Mouse (Mus musculus): ENCODE results near the gene Entpd6.

Entpd6 gene

GRCm38 (mm10) chr2:150748854-150749253 is at the start of gene Entpd6:
Gene Entpd6, plus strand, starts transcription at chr2:150749042.
- in situ Hi-C loops (cut with MboI; ENCODE audit: low sequenced_read_pairs), result loop anchor here (5.0 kb wide), 1 partner anchor 77 kb away; no protein-coding TSS in a partner anchor

- in situ Hi-C loops (cut with MboI; ENCODE audit: low sequenced_read_pairs), result no loop called here
Measured at GRCm38 (mm10) chr2:150712167-150712674, 36.6 kb upstream of the Entpd6 start.

DNA sequence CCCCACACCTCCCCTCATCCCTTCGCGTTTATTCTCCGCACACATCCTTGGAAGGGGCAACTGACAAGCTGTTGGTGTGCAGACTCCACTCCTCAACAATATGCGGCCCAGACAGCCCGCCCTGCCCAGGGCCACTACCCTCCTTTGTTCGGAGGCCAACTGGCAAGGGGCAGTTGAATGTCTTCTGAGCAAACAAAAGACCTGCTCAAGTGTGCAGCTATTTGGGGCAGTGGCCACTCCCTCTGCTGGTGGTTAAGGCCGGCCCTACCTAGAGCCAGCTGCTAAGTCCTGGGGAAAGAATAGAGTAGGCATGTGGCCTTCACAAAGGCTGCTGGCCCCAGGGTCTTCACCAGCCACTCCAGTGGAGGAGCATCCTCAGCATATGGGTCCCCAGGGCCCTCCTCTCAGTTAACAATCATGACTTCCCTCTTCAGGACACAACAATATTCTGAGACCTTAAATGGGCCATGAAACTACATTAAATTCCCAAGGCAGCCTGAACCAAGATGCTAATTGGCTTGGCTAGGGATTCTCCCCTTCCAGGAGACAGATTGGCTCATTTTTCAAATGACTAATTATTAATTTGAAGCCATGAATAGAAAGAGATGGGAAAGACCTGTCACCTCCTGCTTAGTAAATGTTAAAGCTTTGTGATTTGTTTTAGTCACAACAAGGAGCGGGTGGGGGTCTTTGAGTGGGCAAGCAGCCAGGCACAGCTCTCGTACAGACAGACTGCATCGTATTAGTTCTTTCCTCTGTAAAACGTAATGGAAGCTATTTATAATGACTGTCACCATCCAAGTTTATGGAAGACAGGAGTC is 12.9 kb upstream of the Entpd6 start:
- in situ Hi-C loops (cut with MboI; ENCODE audit: low sequenced_read_pairs), result no loop called here

GRCm38 (mm10) chr2:150737881-150738280 is 11.0 kb upstream of the Entpd6 start:
- in situ Hi-C loops (cut with MboI; ENCODE audit: low sequenced_read_pairs), result no loop called here

GRCm38 (mm10) chr2:150740145-150740841 is 8.5 kb upstream of the Entpd6 start:
- in situ Hi-C loops (cut with MboI; ENCODE audit: low sequenced_read_pairs), result no loop called here

DNA sequence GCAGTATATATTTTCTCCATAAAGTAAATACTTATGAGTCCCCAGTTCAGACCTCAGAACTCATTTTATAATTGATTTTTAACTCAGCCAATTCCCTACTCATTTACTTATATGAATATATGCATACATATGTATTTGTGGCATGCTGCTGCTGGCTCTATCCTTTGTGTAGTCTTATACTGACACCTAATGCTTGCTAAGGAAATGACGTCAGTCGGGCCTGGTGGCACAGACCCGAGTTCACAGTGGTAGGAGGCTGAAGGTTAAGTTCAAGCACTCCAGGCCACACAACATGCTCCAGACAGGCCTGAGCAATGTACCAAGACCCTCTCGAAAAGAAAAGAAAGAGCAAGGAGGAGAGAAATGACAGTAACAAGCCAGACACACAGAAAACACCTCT is 7.4 kb upstream of the Entpd6 start:
- in situ Hi-C loops (cut with MboI; ENCODE audit: low sequenced_read_pairs), result no loop called here

- in situ Hi-C loops (cut with MboI; ENCODE audit: low sequenced_read_pairs), result loop anchor here (5.0 kb wide), 1 partner anchor 73 kb away; no protein-coding TSS in a partner anchor
Measured at GRCm38 (mm10) chr2:150745016-150745415, 3.8 kb upstream of the Entpd6 start.

GRCm38 (mm10) chr2:150749283-150749682 is 441 bp downstream of the Entpd6 start:
- in situ Hi-C loops (cut with MboI; ENCODE audit: low sequenced_read_pairs), result loop anchor here (5.0 kb wide), 1 partner anchor 77 kb away; no protein-coding TSS in a partner anchor

- in situ Hi-C loops (cut with MboI; ENCODE audit: low sequenced_read_pairs), result no loop called here
Measured at GRCm38 (mm10) chr2:150750129-150750979, 1.5 kb downstream of the Entpd6 start.

DNA sequence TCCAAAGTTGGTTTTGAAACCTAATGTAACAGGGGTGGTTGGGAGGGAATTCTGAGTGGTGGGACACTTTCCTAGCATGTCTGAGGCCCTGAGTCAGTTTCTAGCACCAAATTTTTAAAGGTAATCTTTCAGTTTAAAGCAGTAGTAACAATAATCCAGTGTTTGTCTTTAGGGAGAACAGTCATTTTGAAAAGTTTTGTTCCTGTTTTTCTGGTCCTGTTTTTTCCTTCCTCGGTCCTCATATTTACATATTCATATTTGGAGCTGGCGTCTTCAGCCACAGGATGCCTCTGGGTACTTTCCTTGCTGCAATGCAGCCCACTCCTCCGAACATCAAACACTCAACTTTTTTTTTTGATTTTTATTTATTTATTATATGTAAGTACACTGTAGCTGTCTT is 6.2 kb downstream of the Entpd6 start:
- in situ Hi-C loops (cut with MboI; ENCODE audit: low sequenced_read_pairs), result no loop called here

- in situ Hi-C loops (cut with MboI; ENCODE audit: low sequenced_read_pairs), result no loop called here
Measured at GRCm38 (mm10) chr2:150761476-150761875, 12.6 kb downstream of the Entpd6 start.

- in situ Hi-C loops (cut with MboI; ENCODE audit: low sequenced_read_pairs), result no loop called here
Measured at GRCm38 (mm10) chr2:150765619-150766018, 16.8 kb downstream of the Entpd6 start.

DNA sequence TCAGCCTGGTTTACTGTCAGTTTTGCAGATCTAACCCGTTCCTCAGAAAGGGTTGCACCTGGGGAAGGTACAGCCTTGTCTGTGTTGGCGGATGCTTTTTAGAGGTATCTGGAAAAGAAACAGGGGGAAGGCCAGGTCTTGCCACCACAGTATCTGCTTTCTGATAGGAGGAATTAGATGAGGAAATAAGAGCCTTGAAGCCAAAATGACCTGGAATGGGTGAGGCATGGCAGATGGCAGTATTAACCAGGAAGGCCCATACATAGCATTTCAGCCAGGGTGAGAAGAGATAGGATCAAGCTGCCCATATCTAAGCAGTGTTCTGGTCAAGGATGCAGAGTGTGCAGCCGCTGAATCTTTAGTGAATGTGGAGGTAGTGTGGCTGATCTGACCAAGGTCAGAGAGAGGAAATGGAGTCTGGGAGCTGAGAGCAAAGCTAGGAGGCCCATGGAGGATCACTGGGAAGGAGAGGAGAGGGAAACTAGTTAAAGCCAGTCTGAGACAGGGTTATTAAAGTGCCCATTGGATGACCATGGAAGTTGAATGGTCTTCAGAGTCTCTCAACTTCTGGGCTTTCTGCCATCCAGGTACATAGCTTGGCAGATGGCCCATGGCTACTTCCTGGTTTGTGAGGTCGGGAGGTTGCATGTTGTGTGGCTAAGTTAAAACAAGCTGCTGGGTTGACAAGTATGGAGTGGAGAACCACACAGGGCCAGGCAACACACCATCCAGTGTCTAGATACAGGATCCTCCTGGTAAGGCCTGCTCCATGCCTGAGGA is 17.4 kb downstream of the Entpd6 start:
- in situ Hi-C loops (cut with MboI; ENCODE audit: low sequenced_read_pairs), result no loop called here

DNA sequence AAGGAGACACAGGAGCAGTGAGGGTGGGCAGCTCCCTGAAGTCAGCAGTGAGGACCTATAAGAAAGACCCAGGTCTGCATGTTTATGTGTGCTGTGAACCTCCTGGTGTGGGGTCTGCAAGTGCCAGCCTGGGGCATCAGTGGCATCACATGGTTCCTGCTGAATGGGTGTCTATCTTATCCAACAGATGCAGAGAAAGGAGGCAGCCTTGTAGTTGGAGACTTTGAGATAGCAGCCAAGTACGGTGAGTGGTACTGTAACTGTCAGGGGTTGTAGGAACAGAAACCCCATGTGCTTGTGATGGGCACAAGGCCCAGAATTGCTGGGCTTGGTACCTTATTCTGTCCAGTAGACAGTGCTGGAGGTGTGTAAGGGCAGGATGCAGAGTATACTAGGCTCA is 19.8 kb downstream of the Entpd6 start:
- in situ Hi-C loops (cut with MboI; ENCODE audit: low sequenced_read_pairs), result no loop called here

GRCm38 (mm10) chr2:150770747-150771146 is 21.9 kb downstream of the Entpd6 start:
- in situ Hi-C loops (cut with MboI; ENCODE audit: low sequenced_read_pairs), result no loop called here

GRCm38 (mm10) chr2:150771169-150771568 is 22.3 kb downstream of the Entpd6 start:
- in situ Hi-C loops (cut with MboI; ENCODE audit: low sequenced_read_pairs), result no loop called here

DNA sequence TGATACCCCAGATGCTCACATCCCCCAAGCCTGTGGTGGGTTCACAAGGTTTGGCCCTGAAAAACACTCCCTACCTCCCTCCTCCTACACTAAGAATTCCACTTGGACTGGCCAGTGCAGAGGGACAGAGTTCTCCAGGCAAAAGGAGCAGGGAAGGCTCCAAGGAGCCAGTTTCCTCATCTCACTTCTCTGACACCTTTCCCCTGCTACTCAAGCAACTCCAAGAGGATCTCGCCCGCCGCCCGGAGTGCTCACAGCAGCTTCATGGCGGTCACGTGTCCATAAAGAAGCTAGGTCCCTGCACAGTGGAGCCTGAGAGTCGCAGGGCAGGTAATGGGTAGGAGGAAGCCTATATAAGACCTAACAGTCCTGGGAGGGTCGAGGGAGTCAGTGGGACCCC is 23.2 kb downstream of the Entpd6 start:
- in situ Hi-C loops (cut with MboI; ENCODE audit: low sequenced_read_pairs), result no loop called here

GRCm38 (mm10) chr2:150772466-150773119 is 23.8 kb downstream of the Entpd6 start:
- in situ Hi-C loops (cut with MboI; ENCODE audit: low sequenced_read_pairs), result no loop called here

DNA sequence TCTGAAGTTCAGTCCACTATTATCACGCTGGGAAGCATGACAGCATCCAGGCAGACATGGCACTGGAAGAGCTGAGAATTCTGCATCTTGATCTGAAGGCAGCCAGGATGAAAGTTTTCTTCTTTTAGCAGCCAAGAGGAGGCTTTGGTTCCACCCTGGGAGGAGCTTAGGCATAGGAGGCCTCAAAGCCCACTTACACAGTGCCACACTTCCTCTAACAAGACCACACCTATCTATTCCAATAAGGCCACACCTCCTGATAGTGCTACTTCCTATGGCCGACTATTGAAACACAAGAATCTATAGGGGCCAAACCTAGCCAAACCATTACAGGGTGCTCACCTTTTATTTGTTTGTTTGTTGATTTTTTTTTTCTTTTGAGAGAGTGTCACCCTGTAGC is 34.0 kb downstream of the Entpd6 start:
- in situ Hi-C loops (cut with MboI; ENCODE audit: low sequenced_read_pairs), result no loop called here

All from CH12F3 (cell line).